Mouse (Mus musculus) Muller cell, postnatal 12 days (primary cell): ENCODE data around the gene Cd86.

Experiments used
- DNase-seq: peaks from one replicate; pipeline ENCODE4 v3.0.0-alpha.2; 2015; ENCODE audit errors: inconsistent ontology term

The Cd86 gene

DNA sequence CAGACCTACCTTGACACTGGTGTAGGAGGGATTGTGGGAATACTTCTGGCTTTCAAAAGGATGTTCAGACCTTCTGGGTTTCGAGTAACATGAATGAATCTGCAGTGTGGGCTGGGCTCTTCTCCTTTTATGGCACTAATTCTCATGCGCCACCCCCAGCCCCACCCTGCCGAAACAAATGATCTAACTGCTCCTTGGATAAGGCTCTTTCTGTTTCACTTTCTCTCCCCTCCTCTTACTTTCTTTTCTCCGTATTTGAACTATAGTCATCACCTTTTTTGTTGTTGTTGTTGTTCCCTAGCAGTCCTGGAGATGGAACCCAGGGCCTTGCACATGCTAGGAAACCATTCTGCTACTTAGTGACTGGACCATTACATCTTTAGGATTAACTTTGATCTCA is 67.6 kb downstream of the Cd86 start:
- no peak for DNase-seq

- no peak for DNase-seq
These were observed 69.0 kb downstream of the Cd86 start for GRCm38 (mm10) chr16:36596671-36597410.

- no peak for DNase-seq
These were observed 76.0 kb downstream of the Cd86 start for GRCm38 (mm10) chr16:36589898-36590297.

DNA sequence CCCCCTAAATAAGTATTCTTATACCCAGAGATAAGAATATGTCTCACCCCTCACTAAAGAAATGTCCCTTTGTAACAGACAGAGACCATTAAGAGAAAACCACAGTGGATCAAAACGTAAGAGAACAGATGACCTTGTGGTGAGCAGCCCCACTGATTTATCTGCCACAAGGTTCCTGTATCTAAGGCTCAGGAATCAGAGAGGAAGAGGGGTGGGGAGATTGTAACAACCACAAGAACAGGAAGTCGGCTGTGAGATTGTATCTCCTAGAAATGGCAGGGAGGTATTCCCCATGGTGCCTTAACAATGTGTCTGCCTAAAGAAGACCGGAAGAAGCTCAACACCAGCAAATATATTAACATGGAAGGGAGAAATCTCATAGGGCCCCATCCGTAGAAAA is 77.9 kb downstream of the Cd86 start:
- no peak for DNase-seq

- no peak for DNase-seq
These were observed 83.8 kb downstream of the Cd86 start for GRCm38 (mm10) chr16:36582073-36582472.

DNA sequence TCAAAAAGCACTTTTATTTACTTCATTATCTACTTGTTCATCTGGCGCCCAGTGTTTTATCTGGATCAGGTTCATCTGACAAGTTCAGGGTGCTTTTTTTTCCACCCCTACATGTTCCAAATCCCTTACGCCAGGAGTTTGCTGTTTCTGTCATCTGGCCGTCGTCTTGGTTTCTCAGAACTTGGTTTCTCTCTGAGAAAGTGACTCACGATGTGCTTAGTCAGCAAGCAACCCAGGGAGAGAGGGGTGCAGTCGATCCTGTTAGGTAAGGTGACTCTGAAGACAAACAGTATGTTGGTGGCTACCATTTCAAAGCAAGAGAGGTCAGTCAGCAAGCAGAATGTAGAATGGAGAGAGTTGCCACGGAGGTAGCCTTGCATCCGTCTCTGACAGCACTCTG is 93.9 kb downstream of the Cd86 start:
- DNase-seq, result no peak

- no peak for DNase-seq
These were observed 104.2 kb downstream of the Cd86 start, which contains the start of gene Casr for GRCm38 (mm10) chr16:36561386-36562338. Gene Casr (minus strand): TSS chr16:36562141.

DNA sequence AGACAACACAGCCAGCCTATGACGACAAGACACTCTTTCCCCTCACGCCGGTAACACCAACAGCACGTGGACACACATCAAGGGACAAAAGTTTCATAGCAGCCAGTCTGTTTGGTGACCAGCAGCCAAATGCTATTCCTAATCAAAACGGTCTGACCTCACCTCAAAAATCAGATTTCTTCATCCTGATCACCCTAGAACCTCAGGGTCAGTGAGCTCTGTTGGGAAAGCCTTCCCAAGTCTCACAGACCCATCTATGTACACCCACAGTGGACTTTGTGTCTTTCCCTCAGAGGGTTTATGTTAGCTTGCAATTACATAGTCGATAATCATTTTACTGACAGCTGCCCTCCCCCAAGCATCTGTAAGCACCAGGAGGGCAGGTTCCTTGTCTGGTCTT is 106.3 kb downstream of the Cd86 start:
- no peak for DNase-seq

- DNase-seq, result no peak
These were observed 110.2 kb downstream of the Cd86 start for GRCm38 (mm10) chr16:36555672-36556165.
